Mouse (Mus musculus) ES-Bruce4 (cell line): ENCODE results near the gene Rassf7.

Experiments used
- CTCF ChIP-seq: IDR thresholded peaks from one replicate; pipeline ENCODE4 v1.8.1; 2011; ENCODE audit warnings: low read depth, low read length
- POLR2A ChIP-seq: IDR thresholded peaks from one replicate; pipeline ENCODE4 v1.8.1; 2011; ENCODE audit warnings: low read length; ENCODE audit not compliant: insufficient read depth

GRCm38 (mm10) chr7:141206182-141206937 is 9.3 kb upstream of the Rassf7 start:
- TF ChIP-seq POLR2A = no peak
- TF ChIP-seq CTCF = no peak
